Mouse (Mus musculus): ENCODE measurements around the gene Cops9. TPM values are rescaled to one million over a fixed set of nuclear protein-coding genes. Genes with fewer than 3 reads are reported as not detected.
A peak's percentile ranks its signal among the peaks of the same experiment; 100 is the strongest.

Cops9 gene
- polyA plus RNA-seq, 1 experiment from 2014 or later: 677 TPM

DNA sequence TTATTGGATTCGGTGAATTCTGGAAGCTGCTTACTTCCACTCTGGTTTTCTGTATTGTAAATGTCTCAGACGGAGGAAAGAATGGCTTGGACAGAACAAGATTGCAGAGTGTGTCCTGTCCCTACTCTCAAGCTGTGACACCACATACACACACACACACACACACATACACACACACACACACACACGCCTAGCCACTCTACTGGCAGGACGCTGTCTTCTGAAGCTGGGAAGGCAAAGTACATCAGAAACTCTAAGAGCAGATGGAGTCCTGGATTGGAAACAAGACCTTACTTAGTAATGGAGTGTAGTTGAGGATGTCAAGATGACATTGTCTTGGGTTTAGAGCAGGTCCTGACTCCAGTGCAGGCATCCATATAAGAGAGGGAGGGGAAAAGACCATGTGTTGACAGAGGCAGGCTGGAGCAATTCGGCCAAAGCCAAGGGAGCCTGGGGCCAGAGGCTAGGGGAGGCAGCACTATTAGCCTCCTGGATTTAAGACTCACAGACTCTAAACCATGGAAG, 31.5 kb upstream of the Cops9 start:
- ATAC-seq: no peak
- WGBS: 89% methylated on average over 5 of the region's 5 CpGs
- no peak overlapping the region for H3K4me3 ChIP-seq (ENCODE audit: low read depth, low read length)

DNA sequence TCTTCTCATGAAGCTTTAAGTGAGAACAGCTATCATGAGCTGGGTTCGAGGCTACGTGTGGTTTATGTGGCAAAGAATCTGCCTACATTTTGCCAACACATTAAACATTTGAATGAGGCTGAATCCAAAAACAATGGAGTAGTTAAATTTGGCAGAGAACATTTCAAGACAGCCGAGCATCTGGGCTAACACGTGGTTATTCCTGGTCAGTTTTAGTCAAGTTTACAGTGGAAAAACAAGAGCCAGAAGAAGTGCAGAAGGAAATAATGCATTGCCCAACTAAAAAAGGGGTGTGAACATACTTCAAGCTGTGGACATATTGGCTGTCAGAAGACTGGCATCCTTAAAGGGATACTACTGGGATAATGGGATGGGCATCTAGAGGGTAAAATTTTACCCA, 29.5 kb upstream of the Cops9 start:
- no peaks in the 10 kb centered on the region for H3K27me3 ChIP-seq (replicated peaks; ENCODE audit: control insufficient read depth, insufficient read depth, low read length)
- no peaks in the 10 kb centered on the region for H3K36me3 ChIP-seq (ENCODE audit: control insufficient read depth, insufficient read depth, low read length)
- H3K27ac ChIP-seq (ENCODE audit: low read depth, low read length): no peak overlapping the region
- no peak overlapping the region for H3K4me3 ChIP-seq (ENCODE audit: low read depth, low read length)
- no peaks in the 10 kb centered on the region for H3K9me3 ChIP-seq (replicated peaks; ENCODE audit: control insufficient read depth, low read length)
- H3K9ac ChIP-seq (ENCODE audit: low read length): no peak overlapping the region
- no peak for DNase-seq (ENCODE audit: low spot score)
- ATAC-seq: no peak
- 84% methylated on average over 4 of the region's 4 CpGs for WGBS
- no peaks in the 10 kb centered on the region for H3K4me1 ChIP-seq (ENCODE audit: control insufficient read depth, insufficient read depth, low read length)
- H3K4me2 ChIP-seq (ENCODE audit: low read length): no peak overlapping the region

More for the DNA sequence above, 31.5 kb upstream of the Cops9 start:
- Histone ChIP-seq H3K36me3 (ENCODE audit: control insufficient read depth, insufficient read depth, low read length) (no peaks in the 10 kb centered on the region), H3K4me2 (ENCODE audit: low read length) (no peak overlapping the region), H3K27me3 (replicated peaks; ENCODE audit: control insufficient read depth, insufficient read depth, low read length) (no peaks in the 10 kb centered on the region), H3K9me3 (replicated peaks; ENCODE audit: control insufficient read depth, low read length) (no peaks in the 10 kb centered on the region), H3K27ac (ENCODE audit: low read depth, low read length) (no peak overlapping the region), H3K9ac (ENCODE audit: low read length) (no peak overlapping the region), H3K4me1 (ENCODE audit: control insufficient read depth, insufficient read depth, low read length) (no peaks in the 10 kb centered on the region)
- no peak for DNase-seq (ENCODE audit: low spot score)

DNA sequence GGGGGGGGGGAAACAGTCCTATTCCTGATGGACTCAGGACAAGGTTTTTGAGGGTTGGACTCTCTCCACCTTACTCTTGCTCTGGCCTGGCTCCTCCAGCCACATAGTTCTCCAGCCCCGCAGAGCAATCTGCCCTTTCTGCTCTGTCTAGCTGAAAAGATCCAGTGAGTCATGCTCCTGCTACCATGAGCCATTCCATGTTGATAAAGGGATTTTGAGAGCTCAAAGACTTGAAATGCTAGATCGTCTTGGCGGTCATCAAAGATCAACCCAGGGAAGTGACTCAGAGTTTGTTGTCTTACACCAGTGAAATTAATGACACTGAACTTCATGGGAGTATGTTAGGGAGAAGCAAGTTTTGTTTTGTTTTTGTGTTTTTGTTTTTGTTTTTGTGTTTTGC, 27.6 kb upstream of the Cops9 start:
- Histone ChIP-seq H3K4me2 (ENCODE audit: low read length) (no peak overlapping the region), H3K27me3 (replicated peaks; ENCODE audit: control insufficient read depth, insufficient read depth, low read length) (no peaks in the 10 kb centered on the region), H3K9ac (ENCODE audit: low read length) (no peak overlapping the region), H3K4me1 (ENCODE audit: control insufficient read depth, insufficient read depth, low read length) (no peaks in the 10 kb centered on the region), H3K9me3 (replicated peaks; ENCODE audit: control insufficient read depth, low read length) (no peaks in the 10 kb centered on the region), H3K4me3 (ENCODE audit: low read depth, low read length) (no peak overlapping the region), H3K27ac (ENCODE audit: low read depth, low read length) (no peak overlapping the region), H3K36me3 (ENCODE audit: control insufficient read depth, insufficient read depth, low read length) (no peaks in the 10 kb centered on the region)
- DNase-seq (ENCODE audit: low spot score) (no peak), ATAC-seq (no peak)
- 98% methylated on average over 3 of the region's 3 CpGs for WGBS

DNA sequence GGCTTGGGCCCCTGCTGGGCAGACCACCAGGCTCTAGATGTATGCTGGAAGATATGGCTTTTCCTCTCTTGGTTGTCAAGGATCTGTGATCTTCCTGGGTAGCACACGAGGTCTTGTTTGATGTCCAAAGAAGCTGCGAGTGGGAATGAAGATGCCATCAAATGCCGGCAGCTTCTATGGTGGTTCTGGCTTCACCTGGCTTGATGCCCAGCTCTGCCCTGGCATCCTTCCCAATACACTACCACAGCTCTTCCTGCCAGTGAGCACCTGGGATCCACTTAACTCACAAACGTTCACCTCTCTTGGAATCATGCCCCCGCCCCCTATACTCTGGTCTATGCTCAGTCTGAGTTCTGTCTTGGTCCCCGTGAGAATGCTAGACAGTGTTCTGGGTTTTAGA, 25.3 kb upstream of the Cops9 start:
- H3K4me2 ChIP-seq (ENCODE audit: low read length): no peak overlapping the region
- WGBS: 62% methylated on average over 6 of the region's 6 CpGs
- no peak for DNase-seq (ENCODE audit: low spot score)
- H3K27me3 ChIP-seq (replicated peaks; ENCODE audit: control insufficient read depth, insufficient read depth, low read length): no peaks in the 10 kb centered on the region
- H3K4me1 ChIP-seq (ENCODE audit: control insufficient read depth, insufficient read depth, low read length): no peaks in the 10 kb centered on the region
- no peak overlapping the region for H3K27ac ChIP-seq (ENCODE audit: low read depth, low read length)
- H3K36me3 ChIP-seq (ENCODE audit: control insufficient read depth, insufficient read depth, low read length): no peaks in the 10 kb centered on the region
- no peak overlapping the region for H3K9ac ChIP-seq (ENCODE audit: low read length)
- no peak for ATAC-seq
- no peak overlapping the region for H3K4me3 ChIP-seq (ENCODE audit: low read depth, low read length)
- H3K9me3 ChIP-seq (replicated peaks; ENCODE audit: control insufficient read depth, low read length): no peaks in the 10 kb centered on the region

DNA sequence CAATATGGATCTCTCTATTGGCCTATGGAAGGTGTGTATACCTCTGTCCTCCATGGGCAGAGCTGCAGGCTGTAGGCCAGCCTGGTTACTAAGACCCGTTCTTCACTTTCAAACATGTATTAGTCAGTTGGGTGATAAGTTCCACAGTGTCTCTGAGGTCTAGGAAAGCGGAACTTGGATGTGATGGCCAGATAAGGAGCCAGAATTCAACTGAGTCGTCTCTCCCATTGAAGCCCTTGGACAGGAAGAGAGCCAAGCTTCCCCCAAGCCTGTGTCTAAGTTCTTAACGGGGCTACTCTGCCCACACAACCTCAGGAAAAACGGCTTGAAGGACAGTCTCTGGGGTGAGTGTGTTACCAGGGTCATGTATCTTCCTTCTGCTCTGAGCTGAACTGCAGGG, 17.6 kb upstream of the Cops9 start:
- Histone ChIP-seq H3K4me2 (ENCODE audit: low read length) (no peak overlapping the region), H3K4me1 (ENCODE audit: control insufficient read depth, insufficient read depth, low read length) (no peaks in the 10 kb centered on the region), H3K9ac (ENCODE audit: low read length) (no peak overlapping the region), H3K27ac (ENCODE audit: low read depth, low read length) (no peak overlapping the region), H3K4me3 (ENCODE audit: low read depth, low read length) (no peak overlapping the region), H3K36me3 (ENCODE audit: control insufficient read depth, insufficient read depth, low read length) (no peaks in the 10 kb centered on the region), H3K9me3 (replicated peaks; ENCODE audit: control insufficient read depth, low read length) (no peaks in the 10 kb centered on the region), H3K27me3 (replicated peaks; ENCODE audit: control insufficient read depth, insufficient read depth, low read length) (no peaks in the 10 kb centered on the region)
- no peak for DNase-seq (ENCODE audit: low spot score)
- 69% methylated on average over 5 of the region's 5 CpGs for WGBS
- no peak for ATAC-seq

DNA sequence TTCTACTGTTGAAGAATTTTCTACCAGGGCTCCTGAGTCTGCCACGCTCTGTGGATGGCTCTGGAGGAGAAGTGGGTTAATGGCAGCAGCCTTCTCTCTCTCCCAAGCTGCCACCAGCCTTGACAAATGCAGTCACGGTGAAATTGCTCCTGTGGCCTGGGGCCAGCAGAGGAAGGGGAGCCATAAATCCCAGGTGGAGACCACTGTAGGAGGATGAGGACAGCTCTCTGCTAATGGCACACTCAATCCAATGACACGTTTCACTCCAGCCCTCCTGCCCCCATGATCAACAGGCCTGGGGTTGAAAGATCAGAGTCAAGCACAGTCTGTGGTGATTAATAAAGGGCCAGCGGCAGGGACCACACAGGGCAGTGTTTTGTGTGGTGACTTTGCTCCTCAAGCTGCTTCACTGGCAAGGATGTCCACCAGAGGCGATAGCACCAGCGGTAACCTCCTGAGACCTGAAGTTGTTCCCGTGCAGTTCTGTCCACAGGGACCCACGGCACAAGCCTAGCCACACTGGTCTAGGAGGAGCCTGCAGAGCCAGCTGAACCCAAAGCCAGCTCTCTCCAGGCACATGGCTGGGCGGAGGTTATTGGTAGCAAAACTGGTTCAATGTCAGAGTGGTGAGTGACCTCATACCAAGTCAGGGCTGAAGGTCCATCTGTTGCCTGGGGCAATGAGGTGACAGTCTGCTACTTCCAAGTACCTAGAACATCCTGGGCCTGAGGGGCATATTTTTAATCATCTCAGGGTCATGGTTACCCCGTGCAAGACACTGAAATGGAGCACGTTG, 15.4 kb upstream of the Cops9 start:
- Histone ChIP-seq H3K36me3 (ENCODE audit: control insufficient read depth, insufficient read depth, low read length) (no peaks in the 10 kb centered on the region), H3K27me3 (replicated peaks; ENCODE audit: control insufficient read depth, insufficient read depth, low read length) (no peaks in the 10 kb centered on the region), H3K27ac (ENCODE audit: low read depth, low read length) (no peak overlapping the region), H3K4me2 (ENCODE audit: low read length) (no peak overlapping the region), H3K9me3 (replicated peaks; ENCODE audit: control insufficient read depth, low read length) (no peaks in the 10 kb centered on the region), H3K4me3 (ENCODE audit: low read depth, low read length) (no peak overlapping the region), H3K9ac (ENCODE audit: low read length) (no peak overlapping the region), H3K4me1 (ENCODE audit: control insufficient read depth, insufficient read depth, low read length) (no peaks in the 10 kb centered on the region)
- 84% methylated on average over 11 of the region's 11 CpGs for WGBS
- ATAC-seq (no peak), DNase-seq (ENCODE audit: low spot score) (no peak)

DNA sequence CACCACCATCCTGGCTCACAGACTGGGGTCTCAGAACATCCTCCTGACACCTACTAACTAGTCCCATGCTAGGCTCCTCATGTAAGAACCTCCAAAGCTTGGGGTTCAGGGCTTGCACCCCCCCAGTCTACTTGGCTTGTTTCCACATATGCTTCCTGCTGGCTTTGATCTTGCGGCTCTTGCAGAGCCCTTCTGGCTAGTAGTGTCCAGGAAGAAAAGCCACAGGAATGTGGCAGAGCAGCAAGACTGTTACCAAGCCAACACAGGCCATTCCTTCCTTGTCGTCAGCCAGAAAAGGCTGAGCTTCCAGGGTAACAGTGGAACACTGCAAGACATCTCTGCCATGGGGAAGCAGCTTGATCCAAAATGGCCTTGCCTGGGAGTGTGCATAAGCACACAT, 12.9 kb upstream of the Cops9 start:
- Histone ChIP-seq H3K27ac (ENCODE audit: low read depth, low read length) (no peak overlapping the region), H3K9ac (ENCODE audit: low read length) (no peak overlapping the region), H3K27me3 (replicated peaks; ENCODE audit: control insufficient read depth, insufficient read depth, low read length) (no peaks in the 10 kb centered on the region), H3K36me3 (ENCODE audit: control insufficient read depth, insufficient read depth, low read length) (no peaks in the 10 kb centered on the region), H3K4me3 (ENCODE audit: low read depth, low read length) (no peak overlapping the region), H3K4me2 (ENCODE audit: low read length) (no peak overlapping the region), H3K9me3 (replicated peaks; ENCODE audit: control insufficient read depth, low read length) (no peaks in the 10 kb centered on the region), H3K4me1 (ENCODE audit: control insufficient read depth, insufficient read depth, low read length) (no peaks in the 10 kb centered on the region; the same call in 1 of the 2 replicates)
- ATAC-seq: no peak
- WGBS: 78% methylated on average over 2 of the region's 2 CpGs
- no peak for DNase-seq (ENCODE audit: low spot score)

DNA sequence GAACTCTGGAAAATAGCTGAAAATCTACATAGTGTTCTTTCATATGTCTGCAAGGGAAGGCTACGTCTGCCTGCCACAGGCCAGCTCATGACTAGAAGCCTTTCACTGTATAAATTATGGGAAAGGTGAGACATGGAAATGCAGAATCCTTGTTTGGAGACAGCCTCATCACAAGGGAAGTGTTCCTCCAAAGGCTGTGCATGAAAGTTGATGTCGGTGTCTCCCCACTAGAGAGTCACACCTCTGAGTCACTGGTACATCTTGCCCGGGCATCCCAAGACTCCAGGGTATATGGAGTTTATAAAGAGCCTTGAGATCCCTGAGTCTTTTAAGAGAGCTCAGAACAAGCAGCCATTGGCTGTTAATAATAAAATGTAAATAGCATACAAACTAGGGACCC, 11.4 kb upstream of the Cops9 start:
- Histone ChIP-seq H3K27me3 (replicated peaks; ENCODE audit: control insufficient read depth, insufficient read depth, low read length) (no peaks in the 10 kb centered on the region), H3K27ac (ENCODE audit: low read depth, low read length) (no peak overlapping the region), H3K4me3 (ENCODE audit: low read depth, low read length) (no peak overlapping the region), H3K4me1 (ENCODE audit: control insufficient read depth, insufficient read depth, low read length) (no peaks in the 10 kb centered on the region; the same call in 1 of the 2 replicates), H3K36me3 (ENCODE audit: control insufficient read depth, insufficient read depth, low read length) (no peaks in the 10 kb centered on the region), H3K9me3 (replicated peaks; ENCODE audit: control insufficient read depth, low read length) (no peaks in the 10 kb centered on the region), H3K9ac (ENCODE audit: low read length) (no peak overlapping the region), H3K4me2 (ENCODE audit: low read length) (no peak overlapping the region)
- no peak for ATAC-seq
- 90% methylated on average over 3 of the region's 3 CpGs for WGBS
- no peak for DNase-seq (ENCODE audit: low spot score)

DNA sequence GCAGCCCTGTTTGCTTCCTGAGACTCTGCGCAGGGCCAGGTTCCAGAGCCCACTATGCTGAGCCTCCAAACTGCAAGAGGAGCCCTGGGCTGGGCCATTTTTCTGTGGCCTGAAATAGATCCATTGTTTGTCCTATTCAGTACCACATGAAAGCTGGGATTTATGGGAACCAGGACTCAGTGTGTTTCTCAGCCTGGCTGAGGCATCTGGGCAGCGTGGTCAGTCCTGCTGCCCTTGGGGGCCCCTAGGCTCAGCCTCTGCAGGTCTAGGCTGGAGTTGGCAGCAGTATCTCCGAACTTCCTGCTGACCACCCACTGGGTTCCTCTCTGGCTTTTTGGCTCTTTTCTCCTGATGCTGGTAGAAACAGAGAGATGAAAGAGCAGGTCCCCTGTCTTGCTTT, 9.7 kb upstream of the Cops9 start:
- ATAC-seq: no peak
- Histone ChIP-seq H3K27me3 (replicated peaks; ENCODE audit: control insufficient read depth, insufficient read depth, low read length) (no peaks in the 10 kb centered on the region), H3K4me2 (ENCODE audit: low read length) (no peak overlapping the region), H3K36me3 (ENCODE audit: control insufficient read depth, insufficient read depth, low read length) (no peaks in the 10 kb centered on the region), H3K4me1 (ENCODE audit: control insufficient read depth, insufficient read depth, low read length) (no peaks in the 10 kb centered on the region; the same call in 1 of the 2 replicates), H3K9ac (ENCODE audit: low read length) (peak overlapping the region; percentile 22; the same call in 1 of the 2 replicates), H3K9me3 (replicated peaks; ENCODE audit: control insufficient read depth, low read length) (no peaks in the 10 kb centered on the region), H3K4me3 (ENCODE audit: low read depth, low read length) (no peak overlapping the region), H3K27ac (ENCODE audit: low read depth, low read length) (no peak overlapping the region)
- DNase-seq (ENCODE audit: low spot score): peak; percentile 3
- WGBS: 56% methylated on average over 3 of the region's 3 CpGs

Measured in forebrain, embryonic 14.5 days (tissue).